Mouse (Mus musculus) ES-Bruce4 (cell line): ENCODE data around the gene Prkaa1.

Source experiments
- CTCF ChIP-seq: IDR thresholded peaks from one replicate; pipeline ENCODE4 v1.8.1; 2011; ENCODE audit warnings: low read depth, low read length
- EP300 ChIP-seq: IDR thresholded peaks from 2 replicates; pipeline ENCODE4 v1.6.1; 2011; ENCODE audit warnings: low read depth, low read length; ENCODE audit not compliant: insufficient read depth

GRCm38 (mm10) chr15:5155093-5155492, 11.4 kb downstream of the Prkaa1 start:
- no peak for TF ChIP-seq CTCF
- no peak for TF ChIP-seq EP300
